Mouse (Mus musculus) G1E (cell line): Measurements from ENCODE around the gene Sphk2.

Source experiments
- CTCF ChIP-seq: IDR thresholded peaks from 2 replicates; pipeline ENCODE4 v1.5.1; 2012; ENCODE audit warnings: low read depth, low read length, inconsistent platforms, mixed read lengths
- GATA1 ChIP-seq: IDR thresholded peaks from 2 replicates; pipeline ENCODE4 v1.6.1; 2012; ENCODE audit warnings: borderline replicate concordance, low read length, inconsistent platforms, mixed read lengths
- GATA2 ChIP-seq: IDR thresholded peaks from 2 replicates; pipeline ENCODE4 v1.6.1; 2012; ENCODE audit warnings: low read depth, low read length, inconsistent platforms, borderline replicate concordance
- POLR2AphosphoS5 ChIP-seq: IDR thresholded peaks from 2 replicates; pipeline ENCODE4 v1.6.1; 2012; ENCODE audit warnings: low read depth, low read length, inconsistent platforms; ENCODE audit not compliant: insufficient replicate concordance
- TAL1 ChIP-seq: conservative IDR thresholded peaks from 2 replicates; pipeline ENCODE4 v1.6.1; 2012; ENCODE audit warnings: low read depth, low read length, inconsistent platforms, mixed read lengths

DNA sequence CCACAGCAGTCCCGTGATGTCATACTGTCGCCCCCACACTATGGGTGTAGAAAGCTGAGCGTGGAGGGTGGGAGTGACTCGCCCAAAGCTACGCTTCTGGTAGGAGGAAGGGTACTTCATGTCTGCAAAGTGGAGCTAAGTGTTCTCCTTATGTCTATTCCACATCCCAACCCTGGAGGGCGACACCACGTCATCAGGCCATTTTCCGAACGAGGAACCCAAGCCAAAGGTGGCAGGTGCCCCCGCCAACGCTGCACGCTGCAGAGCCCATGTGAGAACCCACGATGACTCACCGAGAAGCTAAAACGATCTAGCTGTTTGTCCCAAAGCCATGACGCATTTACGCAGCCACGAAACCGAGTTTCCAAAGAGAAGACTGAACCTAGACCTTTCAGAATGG is 24.5 kb upstream of the Sphk2 start:
- TF ChIP-seq CTCF = no peak
- TF ChIP-seq GATA1 = no peak
- TF ChIP-seq POLR2AphosphoS5 = no peak
- no peak for TF ChIP-seq GATA2
- no peak for TF ChIP-seq TAL1
